8 mouse cellular contexts compared by ENCODE assay signal in the genomic region with DNA sequence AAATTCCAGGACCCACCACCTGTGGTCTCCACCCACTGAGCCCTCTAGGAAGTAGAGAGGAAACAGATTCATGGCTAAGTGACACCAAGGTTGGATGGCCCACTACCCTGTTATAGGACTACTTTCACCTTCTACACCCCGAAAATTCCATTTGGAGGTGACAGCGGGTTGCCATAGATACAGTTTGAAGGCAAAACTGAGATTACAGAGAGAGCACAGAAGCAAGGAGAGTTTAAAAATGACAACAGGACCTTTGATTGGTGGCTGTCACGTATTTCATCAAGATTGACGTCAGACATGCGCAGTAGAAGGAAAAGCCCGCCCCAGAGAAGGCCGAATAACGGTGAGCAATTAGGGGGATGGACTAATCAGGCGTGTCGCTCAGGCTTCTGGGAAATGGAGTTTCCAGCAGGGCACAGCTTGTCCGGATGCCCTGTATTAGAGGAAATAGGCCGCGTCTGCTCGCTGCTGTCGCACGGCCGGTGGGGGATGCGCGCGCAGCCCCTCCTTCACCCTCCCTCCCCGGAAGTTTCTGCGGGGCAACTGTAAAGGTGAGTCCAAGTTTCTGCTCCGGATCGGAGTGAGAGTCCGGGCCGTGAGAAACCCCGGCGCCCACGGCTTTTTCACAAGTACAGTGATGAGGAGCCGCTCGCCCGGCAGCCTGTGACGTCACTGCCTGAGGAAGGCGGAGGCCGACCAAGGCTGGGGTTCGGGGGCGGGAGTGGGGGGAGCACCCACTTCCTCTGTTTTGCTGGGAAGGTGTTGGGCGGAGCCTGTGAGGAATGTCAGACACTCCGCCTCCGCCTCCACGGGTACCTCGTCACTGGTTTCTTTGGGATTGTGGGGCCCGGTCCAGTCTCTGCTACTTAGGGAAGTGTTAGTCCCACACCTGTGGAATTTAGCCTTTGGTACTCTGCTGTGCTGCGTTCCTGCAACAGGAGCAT. TPM values are rescaled to one million over a fixed set of nuclear protein-coding genes. Genes with fewer than 3 reads are reported as not detected.
DNase-seq lines count a peak whose midpoint lies in the region; ATAC-seq lines count a peak whose summit lies in the region.

A gene (plus strand): TSS at position 313 of the 944 bp plus-strand sequence.

- WGBS in heart, embryonic 10.5 days: under 1% methylated on average over 44 of the region's 44 CpGs
- WGBS in kidney, embryonic 15.5 days: under 1% methylated on average over 44 of the region's 44 CpGs

- H3K27me3 ChIP-seq in heart, embryonic 10.5 days (ENCODE audit: insufficient read depth, poor library complexity, severe bottlenecking): no peaks in the 10 kb centered on the region
- H3K27me3 ChIP-seq in kidney, embryonic 15.5 days: no peaks in the 10 kb centered on the region

- H3K4me2 ChIP-seq in kidney, embryonic 15.5 days: peak within 1 kb of the TSS; percentile 88

- H3K36me3 ChIP-seq in heart, embryonic 10.5 days: peaks cover 10% of the 10 kb centered on the region
- peaks cover 15% of the 10 kb centered on the region for H3K36me3 ChIP-seq in kidney, embryonic 15.5 days

- H3K27ac ChIP-seq in heart, embryonic 10.5 days: peak within 1 kb of the TSS; percentile 95
- H3K27ac ChIP-seq in kidney, embryonic 15.5 days: peak within 1 kb of the TSS; percentile 95

- H3K4me3 ChIP-seq in heart, embryonic 10.5 days: peak within 1 kb of the TSS; percentile 82
- H3K4me3 ChIP-seq in kidney, embryonic 15.5 days (replicated peaks): peak within 1 kb of the TSS; percentile 73

- peak; percentile 91 for ATAC-seq in erythroblast, adult 5-6 weeks (replicated peaks; ENCODE audit: low FRiP score, poor library complexity, severe bottlenecking)
- ATAC-seq in kidney, embryonic 15.5 days (replicated peaks; ENCODE audit: low FRiP score): peak; percentile 98
- peak; percentile 95 for ATAC-seq in monocyte, adult 5-6 weeks (replicated peaks; ENCODE audit: insufficient number of reproducible peaks, low FRiP score, low TSS enrichment, poor library complexity, severe bottlenecking)

- H3K9ac ChIP-seq in kidney, embryonic 15.5 days: peak within 1 kb of the TSS; percentile 66

- H3K4me1 ChIP-seq in heart, embryonic 10.5 days: peaks cover 22% of the 10 kb centered on the region
- peaks cover 26% of the 10 kb centered on the region for H3K4me1 ChIP-seq in kidney, embryonic 15.5 days

- H3K9me3 ChIP-seq in heart, embryonic 10.5 days: no peaks in the 10 kb centered on the region
- H3K9me3 ChIP-seq in kidney, embryonic 15.5 days (replicated peaks): no peaks in the 10 kb centered on the region

- DNase-seq in B cell, adult 2 months: peak; percentile 96 to 97
- peak; percentile 99 for DNase-seq in brain, adult 2 months (ENCODE audit: low read depth, low spot score)
- peak; percentile 99 for DNase-seq in heart, embryonic 10.5 days (ENCODE audit: low spot score)
- DNase-seq in liver: peak; percentile 95
- DNase-seq in spleen, postnatal 4 days (ENCODE audit: low spot score in 2 of 2): peak; percentile 95 to 98

RNA-seq across cellular contexts. Expression of the gene that starts here (rescaled TPM):
- total RNA-seq in erythroblast, adult 5-6 weeks (2015; ENCODE audit: low replicate concordance): 21.5 and 24.0 TPM in 2 replicates
- 11.3 and 22.7 TPM in 2 replicates for total RNA-seq in erythroblast, adult 5-6 weeks (2017; ENCODE audit: low replicate concordance)
- 34.0 and 35.5 TPM in 2 replicates for polyA plus RNA-seq in heart, embryonic 10.5 days (2016; fragmentation: Nextera tagmentation; extraction: Ambion mirVana)
- polyA plus RNA-seq in kidney, embryonic 15.5 days (2015; fragmentation: Nextera tagmentation; extraction: Ambion mirVana): 42.7 and 47.8 TPM in 2 replicates
- 33.2 to 49.0 TPM (median 42.5 TPM) in 3 replicates for total RNA-seq in monocyte, adult 5-6 weeks (2017)

Comparison
In these comparisons a context has a peak if more than half of its experiments do, and no peak if none do; other contexts are left out.
1. Peak in every context shown above with its lines: DNase-seq, ATAC-seq, H3K4me3 ChIP-seq and H3K27ac ChIP-seq.